Mouse (Mus musculus) inflammation-experienced regulatory T-cells, adult 6 months (primary cell): Measurements from ENCODE around the gene Sh3gl2. TPM values are rescaled to one million over a fixed set of nuclear protein-coding genes. Genes with fewer than 3 reads are reported as not detected.

ENCODE experiments used
- ATAC-seq: one replicate; pipeline ENCODE4 v1.8.0; 2017
- polyA plus RNA-seq, 3 experiments: library from polyadenylated mRNA; unstranded; fragments of 100-300 nt; shearing (Covaris generic); gene quantifications; one replicate each; pipeline ENCODE4 v1.2.1; 2017

Gene Sh3gl2
- polyA plus RNA-seq, 3 experiments from 2014 or later, result not detected

- ATAC-seq, result no peak
Observed at GRCm38 (mm10) chr4:85619261-85619660, 414.3 kb downstream of the Sh3gl2 start.

- no peak for ATAC-seq
Observed at GRCm38 (mm10) chr4:85629381-85629780, 424.5 kb downstream of the Sh3gl2 start.

- ATAC-seq, result no peak
Observed at GRCm38 (mm10) chr4:85669271-85669670, 464.3 kb downstream of the Sh3gl2 start.

- ATAC-seq, result no peak
Observed at GRCm38 (mm10) chr4:85669735-85670134, 464.8 kb downstream of the Sh3gl2 start.

- no peak for ATAC-seq
Observed at GRCm38 (mm10) chr4:85672290-85672689, 467.4 kb downstream of the Sh3gl2 start.

GRCm38 (mm10) chr4:85677621-85678020 lies 472.7 kb downstream of the Sh3gl2 start:
- ATAC-seq, result no peak

GRCm38 (mm10) chr4:85686160-85686559 lies 481.2 kb downstream of the Sh3gl2 start:
- ATAC-seq, result no peak
